Mouse (Mus musculus): ENCODE measurements around the gene Pirb. TPM values are rescaled to one million over a fixed set of nuclear protein-coding genes. Genes with fewer than 3 reads are reported as not detected.

Pirb gene
- total and polyA plus RNA-seq, 3 experiments, result 0.18 to 7.8 (median 0.53) TPM

DNA sequence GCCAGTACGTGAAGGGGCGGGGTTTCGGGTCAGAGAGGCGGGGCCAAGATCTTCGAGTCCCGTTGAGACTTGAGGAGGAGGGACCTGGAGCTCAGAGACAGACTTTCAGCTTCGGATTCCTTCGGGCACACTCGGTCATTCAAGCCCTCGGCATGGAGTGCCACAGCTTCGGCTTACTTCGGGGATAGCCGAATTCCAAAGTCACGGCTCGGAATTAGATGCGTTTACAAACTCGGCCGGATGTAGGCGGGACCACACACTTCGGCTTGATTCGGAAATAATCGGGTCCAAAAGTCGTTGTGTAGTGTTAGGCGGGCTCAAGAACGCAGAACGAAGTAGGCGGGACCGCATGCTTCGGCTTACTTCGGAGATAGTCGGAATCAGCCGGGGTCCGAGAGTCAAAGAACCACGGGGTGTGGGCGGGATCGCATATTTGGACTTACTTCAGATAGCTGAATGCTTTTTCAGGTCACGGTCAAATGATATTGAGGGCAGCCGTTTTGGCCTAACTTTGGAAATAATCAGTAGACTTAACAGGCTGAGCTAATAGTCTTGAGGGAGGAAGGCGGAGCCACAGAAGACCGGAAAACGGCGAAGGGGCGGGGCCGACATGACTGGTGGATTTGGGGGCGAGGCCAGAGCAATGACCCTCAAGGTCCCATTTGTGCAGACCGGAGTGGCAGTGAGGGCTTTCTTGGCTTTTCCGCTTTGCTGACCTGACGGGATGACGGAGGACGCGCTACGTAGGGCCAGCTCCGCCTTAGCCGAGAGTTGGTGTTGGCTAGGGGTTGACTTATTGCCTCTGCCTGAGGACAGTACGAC, 27.0 kb downstream of the Pirb start, which contains the start of gene Mboat7:
Gene Mboat7 (minus strand): TSS at position 537 of the 822 bp plus-strand sequence.
- Histone ChIP-seq H3K9me3 (replicated peaks) (no peaks in the 10 kb centered on the region), H3K27me3 (ENCODE audit: insufficient read depth, low read length) (no peaks in the 10 kb centered on the region), H3K4me3 (ENCODE audit: low read depth, low read length) (peak within 1 kb of the TSS; percentile 88), H3K36me3 (replicated peaks) (peaks cover 54% of the 10 kb centered on the region), H3K4me1 (ENCODE audit: insufficient read depth, low read depth, low read length) (peaks cover 39% of the 10 kb centered on the region)
- ATAC-seq (ENCODE audit: extremely low read depth, insufficient number of reproducible peaks, low FRiP score, poor library complexity, severe bottlenecking) (peak; percentile 82), DNase-seq (ENCODE audit: low spot score) (peak; percentile 93)
- TF ChIP-seq TAL1 (conservative IDR thresholded peaks at IDR 0.05; ENCODE audit: low read depth, low read length) (no peak), POLR2AphosphoS5 (IDR thresholded peaks at IDR 0.05; ENCODE audit: insufficient replicate concordance, low read depth, low read length) (no peak), GATA2 (IDR thresholded peaks at IDR 0.05; ENCODE audit: borderline replicate concordance, low read depth, low read length) (no peak), GATA1 (IDR thresholded peaks at IDR 0.05; ENCODE audit: borderline replicate concordance, low read length) (no peak), CTCF (IDR thresholded peaks at IDR 0.05; ENCODE audit: low read depth, low read length) (no peak)

DNA sequence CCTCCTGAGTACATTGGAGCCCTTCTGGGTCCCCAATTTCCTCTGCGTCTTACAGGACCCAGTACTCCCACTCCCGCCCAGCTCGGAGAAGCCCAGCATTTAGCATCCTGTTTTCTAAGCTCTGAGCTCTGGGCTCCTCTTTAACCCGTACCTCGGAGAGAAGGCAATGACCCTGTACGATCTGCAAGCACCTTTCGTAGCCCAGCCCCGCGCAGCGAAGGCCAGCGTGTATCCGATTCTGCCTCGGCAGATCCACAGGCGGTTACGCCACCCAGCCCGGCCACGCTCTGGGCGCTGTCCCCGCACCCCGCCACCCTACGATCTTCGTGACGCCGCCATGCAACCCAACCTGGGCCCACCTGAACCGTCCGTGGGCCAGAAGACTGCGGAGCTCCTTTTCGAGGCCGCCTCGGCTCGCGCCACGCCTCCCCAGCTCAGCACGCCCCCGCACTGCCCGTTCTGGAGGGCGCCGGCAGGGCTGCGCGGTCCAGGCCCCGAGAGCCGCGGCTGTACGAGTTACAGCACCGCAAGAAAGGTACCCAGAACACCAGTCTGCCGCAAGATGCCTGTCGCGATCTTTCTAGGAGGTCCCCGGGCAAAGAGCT, 27.7 kb downstream of the Pirb start, which contains the start of gene Tsen34:
Gene Tsen34 (plus strand): TSS at position 482 of the 605 bp plus-strand sequence.
- DNase-seq (ENCODE audit: low spot score) (peak; percentile 78), ATAC-seq (ENCODE audit: extremely low read depth, insufficient number of reproducible peaks, low FRiP score, poor library complexity, severe bottlenecking) (no peak)
- Histone ChIP-seq H3K27me3 (ENCODE audit: insufficient read depth, low read length) (no peaks in the 10 kb centered on the region), H3K4me1 (ENCODE audit: insufficient read depth, low read depth, low read length) (peaks cover 39% of the 10 kb centered on the region), H3K9me3 (replicated peaks) (no peaks in the 10 kb centered on the region), H3K36me3 (replicated peaks) (peaks cover 53% of the 10 kb centered on the region), H3K4me3 (ENCODE audit: low read depth, low read length) (peak within 1 kb of the TSS; percentile 88)
- TF ChIP-seq CTCF (IDR thresholded peaks at IDR 0.05; ENCODE audit: low read depth, low read length) (no peak), GATA1 (IDR thresholded peaks at IDR 0.05; ENCODE audit: borderline replicate concordance, low read length) (no peak), TAL1 (conservative IDR thresholded peaks at IDR 0.05; ENCODE audit: low read depth, low read length) (no peak), POLR2AphosphoS5 (IDR thresholded peaks at IDR 0.05; ENCODE audit: insufficient replicate concordance, low read depth, low read length) (no peak), GATA2 (IDR thresholded peaks at IDR 0.05; ENCODE audit: borderline replicate concordance, low read depth, low read length) (no peak)

DNA sequence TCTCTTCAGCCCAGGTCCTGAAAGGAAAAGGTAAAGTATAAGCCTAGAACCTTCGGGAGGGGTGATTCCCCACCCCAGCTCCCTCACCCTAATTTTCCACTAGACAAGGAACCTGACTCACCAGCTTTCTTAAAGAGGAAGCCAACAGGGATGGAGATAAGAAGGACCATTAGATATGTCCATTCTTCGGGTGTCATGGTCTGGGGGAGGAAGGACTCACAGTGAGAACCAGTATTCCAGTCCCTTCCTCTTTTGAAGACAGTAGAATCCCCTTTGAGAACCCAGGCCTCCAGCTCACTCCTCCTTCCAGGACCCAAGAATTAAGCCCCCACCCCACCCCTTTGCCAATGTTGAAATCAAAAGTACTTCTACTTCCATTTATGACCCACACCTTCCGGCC, 28.3 kb downstream of the Pirb start:
- H3K9me3 ChIP-seq (replicated peaks), result no peaks in the 10 kb centered on the region
- peaks cover 54% of the 10 kb centered on the region for H3K36me3 ChIP-seq (replicated peaks)
- peak overlapping the region; percentile 88 for H3K4me3 ChIP-seq (ENCODE audit: low read depth, low read length)
- no peak for ATAC-seq (ENCODE audit: extremely low read depth, insufficient number of reproducible peaks, low FRiP score, poor library complexity, severe bottlenecking)
- peaks cover 39% of the 10 kb centered on the region for H3K4me1 ChIP-seq (ENCODE audit: insufficient read depth, low read depth, low read length)
- DNase-seq (ENCODE audit: low spot score), result no peak
- TF ChIP-seq GATA1 (IDR thresholded peaks at IDR 0.05; ENCODE audit: borderline replicate concordance, low read length) (no peak), GATA2 (IDR thresholded peaks at IDR 0.05; ENCODE audit: borderline replicate concordance, low read depth, low read length) (no peak), CTCF (IDR thresholded peaks at IDR 0.05; ENCODE audit: low read depth, low read length) (no peak)
- no peaks in the 10 kb centered on the region for H3K27me3 ChIP-seq (ENCODE audit: insufficient read depth, low read length)

DNA sequence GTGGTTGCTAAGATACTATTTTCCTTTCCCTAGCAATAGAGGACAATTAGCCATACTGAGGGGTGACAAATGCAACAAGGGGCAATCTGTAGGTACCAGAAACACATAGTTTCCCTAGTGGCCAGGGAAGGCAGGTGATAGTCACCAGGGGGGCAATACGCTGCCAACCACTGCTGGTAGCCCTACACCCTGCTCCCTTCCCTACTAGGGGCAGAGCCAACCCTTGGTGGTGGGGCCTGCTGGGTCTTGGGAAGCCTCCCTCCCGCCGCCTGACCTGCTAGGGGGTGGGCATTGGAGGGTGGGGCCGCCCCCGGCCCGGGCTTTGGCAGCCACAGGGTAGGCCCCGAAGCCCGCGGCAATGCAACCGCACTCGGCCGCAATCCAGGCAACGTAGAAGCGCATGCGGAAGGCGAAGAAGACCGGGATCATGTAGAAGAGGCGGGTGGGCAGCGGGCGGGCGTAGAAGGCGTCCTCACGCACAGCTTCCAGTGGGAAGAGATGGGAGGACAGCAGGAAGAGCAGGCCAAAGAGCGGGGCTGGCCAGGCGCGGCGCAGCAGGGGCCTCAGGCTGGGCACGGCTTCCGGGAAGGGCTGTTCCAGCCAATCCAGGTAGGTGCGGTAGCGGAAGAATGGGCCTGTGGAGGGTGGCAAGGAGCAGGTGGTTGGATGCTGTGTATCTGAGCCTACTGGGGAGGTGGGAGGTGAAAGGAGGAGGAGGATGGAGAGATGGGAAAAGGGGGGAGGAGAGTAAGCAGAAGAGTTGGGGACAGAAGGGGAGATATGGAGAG, 34.6 kb downstream of the Pirb start:
- peaks cover 83% of the 10 kb centered on the region for H3K36me3 ChIP-seq (replicated peaks)
- no peak for ATAC-seq (ENCODE audit: extremely low read depth, insufficient number of reproducible peaks, low FRiP score, poor library complexity, severe bottlenecking)
- no peak for TF ChIP-seq GATA2 (IDR thresholded peaks at IDR 0.05; ENCODE audit: borderline replicate concordance, low read depth, low read length)
- TF ChIP-seq GATA1 (IDR thresholded peaks at IDR 0.05; ENCODE audit: borderline replicate concordance, low read length), result no peak
- no peak for TF ChIP-seq CTCF (IDR thresholded peaks at IDR 0.05; ENCODE audit: low read depth, low read length)
- TF ChIP-seq POLR2AphosphoS5 (IDR thresholded peaks at IDR 0.05; ENCODE audit: insufficient replicate concordance, low read depth, low read length), result no peak
- no peak for TF ChIP-seq TAL1 (conservative IDR thresholded peaks at IDR 0.05; ENCODE audit: low read depth, low read length)

DNA sequence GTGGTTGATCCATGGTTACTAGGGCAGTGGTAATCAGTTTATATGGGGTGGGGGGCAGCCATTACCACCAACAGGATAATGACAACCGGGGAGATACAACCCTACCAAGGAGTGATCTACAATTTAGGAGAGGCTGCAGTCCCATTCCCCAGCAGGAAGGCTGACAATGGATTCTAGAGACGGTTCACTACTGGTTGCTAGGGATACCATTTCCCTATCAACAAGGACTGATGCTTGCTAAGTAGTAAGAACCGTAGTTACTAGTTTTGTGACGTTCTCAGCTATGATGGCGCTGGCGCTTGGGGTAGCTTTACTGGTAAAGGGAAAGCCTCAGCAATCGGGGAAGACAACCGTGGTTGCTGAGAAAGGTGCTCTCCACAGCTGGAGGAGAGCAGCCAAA, 35.5 kb downstream of the Pirb start:
- peaks cover 78% of the 10 kb centered on the region for H3K36me3 ChIP-seq (replicated peaks)
- TF ChIP-seq GATA2 (IDR thresholded peaks at IDR 0.05; ENCODE audit: borderline replicate concordance, low read depth, low read length), result no peak
- TF ChIP-seq CTCF (IDR thresholded peaks at IDR 0.05; ENCODE audit: low read depth, low read length), result no peak
- no peak for TF ChIP-seq GATA1 (IDR thresholded peaks at IDR 0.05; ENCODE audit: borderline replicate concordance, low read length)
- no peaks in the 10 kb centered on the region for H3K4me1 ChIP-seq (ENCODE audit: insufficient read depth, low read depth, low read length)
- H3K9me3 ChIP-seq (replicated peaks), result no peaks in the 10 kb centered on the region
- DNase-seq (ENCODE audit: low spot score) (no peak), ATAC-seq (ENCODE audit: extremely low read depth, insufficient number of reproducible peaks, low FRiP score, poor library complexity, severe bottlenecking) (no peak)
- no peak overlapping the region for H3K4me3 ChIP-seq (ENCODE audit: low read depth, low read length)
- no peaks in the 10 kb centered on the region for H3K27me3 ChIP-seq (ENCODE audit: insufficient read depth, low read length)

More for the DNA sequence above, 34.6 kb downstream of the Pirb start:
- Histone ChIP-seq H3K9me3 (replicated peaks) (no peaks in the 10 kb centered on the region), H3K4me3 (ENCODE audit: low read depth, low read length) (no peak overlapping the region), H3K27me3 (ENCODE audit: insufficient read depth, low read length) (no peaks in the 10 kb centered on the region), H3K4me1 (ENCODE audit: insufficient read depth, low read depth, low read length) (no peaks in the 10 kb centered on the region)
- DNase-seq (ENCODE audit: low spot score), result no peak
